Mouse (Mus musculus): ENCODE measurements at regions not wholly inside any gene's neighbourhood (a gene's known extent, or its start where the extent isn't known, plus 50 kb on each side); places are given as distances from the start of the nearest gene placed in this dataset.

DNA sequence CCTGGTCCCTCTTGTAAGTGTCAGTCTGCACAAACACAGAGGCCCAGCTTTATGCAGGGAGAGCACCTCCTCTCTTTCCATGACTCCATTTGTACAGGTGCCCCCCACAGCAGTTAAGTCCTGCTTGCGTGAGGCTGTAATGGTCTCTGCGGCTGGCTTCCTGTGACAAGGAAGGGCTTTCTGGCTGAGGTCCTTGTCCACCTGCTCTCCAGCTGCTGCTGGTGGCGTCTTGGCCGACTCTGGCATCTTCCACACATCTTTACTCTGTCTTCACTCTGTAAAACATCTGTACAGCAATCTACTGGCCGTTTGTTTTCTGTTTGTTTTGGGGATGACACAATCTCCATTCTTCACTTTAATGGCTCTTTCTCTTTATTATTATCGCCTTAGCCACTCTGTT lies 60.8 kb downstream of the Rpusd4 start:
- DNase-seq: no peak

DNA sequence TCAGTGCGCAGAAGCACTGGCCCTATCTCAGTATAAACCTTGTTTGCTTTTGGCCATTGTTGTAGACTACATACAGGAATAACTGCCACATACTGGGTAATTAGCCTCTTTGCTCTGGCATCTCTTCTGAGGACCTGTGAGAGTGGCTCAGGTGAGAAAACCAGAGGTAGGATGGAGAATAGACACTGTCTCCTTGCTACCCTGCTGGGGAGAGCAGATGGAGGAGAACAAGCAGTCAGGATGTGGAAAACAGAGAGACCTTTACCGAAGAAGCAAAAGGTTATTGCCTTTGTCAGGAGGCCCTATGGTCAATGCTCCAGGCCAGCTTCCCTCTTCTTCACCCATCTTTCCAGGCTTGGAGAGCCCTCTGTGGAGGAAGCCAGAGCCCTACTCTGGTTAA lies 62.7 kb downstream of the Rpusd4 start:
- no peak for DNase-seq

DNA sequence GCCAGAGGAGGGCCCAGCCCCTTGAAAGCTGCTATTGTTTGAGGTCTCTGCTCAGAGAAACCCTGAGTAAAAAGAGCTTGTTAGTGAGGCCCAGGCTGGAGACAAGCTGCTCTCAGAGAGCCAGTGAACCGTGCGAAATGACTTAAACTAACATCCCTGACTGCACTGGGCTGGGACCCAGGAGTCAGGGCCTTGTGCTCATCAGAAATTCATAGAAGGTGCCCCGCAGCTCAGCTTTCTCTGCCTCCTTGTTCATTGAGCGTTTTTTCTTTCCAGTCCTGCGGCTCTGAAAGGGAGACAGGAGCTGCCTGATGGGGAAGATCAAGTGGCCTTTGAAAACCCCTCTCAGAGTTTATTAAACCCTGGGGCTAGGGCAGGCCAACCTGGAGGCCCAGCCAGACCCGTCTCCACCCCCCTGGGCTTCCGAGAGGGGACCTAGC lies 63.6 kb downstream of the Rpusd4 start:
- DNase-seq: peak; percentile 59

DNA sequence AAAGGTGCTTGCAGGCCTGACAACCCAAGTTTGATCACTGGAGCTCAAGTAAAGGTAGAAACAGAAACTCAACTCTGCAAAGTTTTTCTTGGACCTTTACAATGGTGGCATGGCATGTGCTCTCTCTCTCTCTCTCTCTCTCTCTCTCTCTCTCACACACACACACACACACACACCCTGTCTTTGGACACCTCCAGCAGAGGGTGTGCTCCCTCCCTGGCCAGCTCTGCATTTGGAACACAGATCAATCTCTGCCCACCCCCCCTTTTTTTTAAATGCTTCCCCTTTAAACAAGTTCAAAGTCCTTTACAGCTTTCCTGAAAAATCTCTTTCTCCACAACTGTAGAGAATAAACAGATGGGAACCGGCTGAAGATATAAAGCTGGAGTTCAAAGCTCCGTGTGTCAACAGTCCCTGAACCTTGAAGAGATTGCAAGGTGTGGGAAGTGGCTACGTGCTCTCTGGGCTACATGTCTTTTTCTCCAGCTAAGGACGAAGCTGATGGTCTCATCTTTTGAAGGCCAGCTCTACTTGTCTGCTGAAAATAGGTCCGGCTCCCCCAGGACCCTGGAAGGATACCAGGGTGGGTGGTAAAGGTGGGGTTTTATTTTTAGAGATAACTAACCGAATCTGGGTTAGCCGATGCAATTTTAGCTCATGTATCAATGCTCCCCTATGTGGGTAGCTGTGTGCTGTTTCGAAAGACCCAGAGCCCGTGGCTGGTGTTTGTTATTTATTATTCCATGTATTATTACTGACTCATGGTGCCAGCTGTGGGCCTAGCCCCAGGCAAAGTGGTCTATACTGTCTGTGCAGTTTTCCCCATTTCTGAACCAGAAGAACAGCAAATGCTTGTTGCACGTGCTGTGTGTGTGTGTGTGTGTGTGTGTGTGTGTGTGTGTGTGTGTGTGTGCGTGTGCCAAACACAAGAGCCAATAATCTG lies 65.3 kb downstream of the Rpusd4 start:
- DNase-seq: no peak

DNA sequence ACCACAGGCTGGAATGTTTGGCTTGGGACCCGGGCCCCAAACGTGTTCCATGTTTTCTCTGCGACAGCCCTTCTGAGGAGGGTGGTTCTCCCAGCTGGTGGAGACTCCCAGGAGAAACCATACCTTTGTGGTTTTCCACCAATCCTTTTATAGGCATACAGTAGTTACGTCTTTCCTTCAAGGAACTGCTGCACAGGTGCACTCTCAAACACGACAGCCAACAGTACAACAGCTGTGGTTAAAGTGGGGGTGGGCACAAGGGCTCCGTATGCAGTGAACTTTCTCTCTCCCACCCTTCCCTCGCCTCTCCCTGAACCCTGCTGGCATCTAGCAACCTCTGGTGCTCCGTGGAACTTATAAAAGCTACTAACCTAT lies 66.0 kb downstream of the Rpusd4 start:
- no peak for DNase-seq

DNA sequence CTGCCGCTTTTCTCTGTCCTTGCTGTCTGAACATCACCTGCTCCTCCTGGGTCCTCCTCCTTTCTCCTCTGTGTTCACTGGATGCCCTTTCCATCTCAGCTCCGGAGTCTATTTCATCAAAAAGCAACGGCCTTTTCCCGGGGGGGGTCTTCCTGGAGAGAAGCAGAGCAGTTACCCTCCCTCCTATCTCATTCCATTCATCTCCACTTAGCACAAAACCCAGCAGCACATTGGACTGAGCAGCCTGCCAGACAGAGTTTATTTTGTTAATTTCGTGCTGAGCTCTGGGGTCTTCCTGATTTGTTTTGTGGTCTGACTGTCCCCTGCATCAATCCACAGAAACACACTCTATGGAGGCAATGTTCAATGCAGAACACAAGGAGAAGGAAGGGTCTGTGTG lies 66.9 kb downstream of the Rpusd4 start:
- no peak for DNase-seq

DNA sequence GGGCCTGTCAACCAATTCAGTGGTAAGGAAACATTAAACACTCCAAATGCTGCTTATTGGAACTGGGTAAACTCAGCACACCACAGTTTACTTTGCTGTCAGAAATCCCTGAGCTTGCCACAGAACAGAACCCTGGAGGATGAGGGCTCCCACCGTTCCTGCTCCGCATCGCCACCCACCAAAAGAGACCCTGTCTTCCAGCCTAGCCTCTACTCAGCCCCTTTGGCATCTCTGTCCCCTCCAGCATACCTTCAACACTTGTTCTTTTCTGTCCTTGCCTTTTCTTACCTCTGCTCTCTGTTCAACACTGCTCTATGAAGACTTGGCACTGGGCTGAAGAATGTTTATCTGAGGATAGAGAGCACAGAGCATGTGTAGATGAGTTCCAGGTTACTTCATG lies 67.5 kb downstream of the Rpusd4 start:
- DNase-seq: no peak

DNA sequence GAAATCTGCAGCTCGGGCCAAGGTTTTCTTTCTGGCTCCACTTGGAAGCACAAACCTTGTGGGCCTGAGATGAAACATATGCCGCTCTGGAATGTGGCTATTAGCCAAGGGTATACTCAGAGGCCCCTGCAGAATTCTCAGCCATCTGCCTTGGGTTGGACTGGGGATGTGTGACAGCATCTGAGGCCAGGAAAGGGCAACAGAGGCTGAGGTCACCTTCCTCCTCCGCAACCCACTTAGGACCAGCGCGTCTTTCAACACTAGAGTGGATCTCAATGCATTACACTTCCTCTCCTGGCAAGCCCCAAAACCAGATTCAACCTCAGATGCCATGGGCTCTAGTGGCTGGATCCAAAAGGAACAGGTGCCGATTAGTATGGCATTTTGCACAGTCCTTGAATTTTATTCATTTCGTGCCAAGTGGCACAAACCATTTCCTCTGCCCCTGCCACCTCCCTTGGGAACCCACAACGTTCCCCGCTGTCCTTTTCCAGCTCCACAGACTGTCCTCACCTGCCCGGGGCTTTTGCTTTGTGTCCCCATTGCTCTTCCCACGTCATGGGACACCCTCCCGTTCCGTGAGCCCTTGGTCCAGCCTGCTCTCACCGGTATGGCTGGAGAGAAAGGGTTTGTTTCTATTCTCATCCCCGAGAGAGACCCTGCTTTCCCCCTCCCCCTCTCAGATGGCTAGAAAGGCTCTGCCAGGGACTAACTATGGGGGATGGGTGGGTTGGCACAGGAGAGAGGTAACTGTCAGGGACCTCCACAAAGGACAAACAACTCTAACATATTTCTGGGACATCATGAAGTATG lies 68.4 kb downstream of the Rpusd4 start:
- DNase-seq: no peak

DNA sequence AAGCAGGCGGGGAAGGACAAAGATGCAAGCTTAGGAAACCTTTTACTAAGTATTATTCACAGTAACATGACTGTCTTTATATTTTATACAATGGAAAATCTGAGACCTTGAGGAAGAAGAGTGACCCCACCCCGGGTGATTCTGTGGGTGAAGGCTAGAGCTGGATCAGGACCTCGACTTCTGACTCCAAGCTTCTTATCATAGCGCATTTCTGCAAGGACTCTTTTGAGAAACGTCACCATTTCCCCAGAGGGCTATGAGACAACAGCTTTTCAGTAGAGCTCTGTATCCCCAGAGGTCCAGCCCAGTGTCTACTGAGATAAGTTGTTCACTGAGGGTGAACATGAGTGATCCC lies 69.0 kb downstream of the Rpusd4 start:
- no peak for DNase-seq

DNA sequence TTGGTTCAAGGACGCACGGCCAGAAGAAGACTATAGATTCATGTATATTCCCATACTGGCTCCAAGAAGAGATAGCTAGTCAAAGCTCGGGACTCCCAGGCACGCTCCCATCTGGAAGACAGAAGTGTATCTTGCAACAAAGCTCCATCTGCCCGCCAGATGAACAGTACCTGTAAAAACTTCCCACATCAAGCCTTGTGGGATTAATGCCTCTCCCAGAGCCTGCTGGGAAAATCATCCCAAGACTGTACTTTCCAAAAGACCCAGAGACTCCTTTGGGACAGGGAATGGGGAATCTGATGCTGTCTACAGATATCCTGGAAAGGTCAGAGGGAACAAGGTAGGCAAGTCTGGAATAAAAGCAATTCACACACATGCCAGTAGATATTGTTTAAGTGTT lies 71.2 kb downstream of the Rpusd4 start:
- no peak for DNase-seq

DNA sequence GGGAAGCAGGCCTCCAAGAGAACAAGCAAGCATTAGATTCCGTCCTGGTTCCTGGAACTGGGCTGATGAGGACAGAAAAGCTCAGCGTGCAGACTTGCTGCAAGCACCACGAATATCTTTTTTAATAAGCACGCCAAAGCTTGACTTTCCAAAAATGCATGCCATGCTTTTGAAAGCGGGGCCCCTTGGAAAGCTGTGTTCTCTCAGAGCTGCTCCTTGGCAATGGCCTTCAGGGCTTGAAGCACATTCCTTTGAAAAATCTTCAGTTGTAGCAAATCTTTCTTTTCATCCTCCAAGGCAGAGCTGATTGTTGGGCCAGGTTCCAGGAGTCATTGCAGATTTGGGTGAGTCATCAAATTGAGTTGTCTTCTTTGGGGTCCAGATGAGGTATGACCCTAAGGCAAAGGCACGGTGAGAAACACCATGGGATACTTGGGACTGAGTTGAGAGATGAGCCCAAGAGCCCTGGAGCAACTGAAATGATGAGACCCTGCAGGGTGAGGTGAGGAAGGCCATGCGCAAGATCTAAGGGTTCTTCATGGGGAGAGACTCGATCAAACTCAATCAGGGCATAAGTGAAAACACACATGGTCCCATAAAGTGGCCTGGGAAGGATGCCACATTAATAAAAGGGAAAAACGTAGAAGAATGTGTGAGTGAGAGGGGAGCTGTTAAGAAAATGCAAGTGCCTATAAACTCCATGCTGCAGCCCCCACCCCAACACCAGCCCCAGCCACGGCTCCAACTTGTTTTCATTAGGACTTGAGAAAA lies 72.0 kb downstream of the Rpusd4 start:
- DNase-seq: no peak

DNA sequence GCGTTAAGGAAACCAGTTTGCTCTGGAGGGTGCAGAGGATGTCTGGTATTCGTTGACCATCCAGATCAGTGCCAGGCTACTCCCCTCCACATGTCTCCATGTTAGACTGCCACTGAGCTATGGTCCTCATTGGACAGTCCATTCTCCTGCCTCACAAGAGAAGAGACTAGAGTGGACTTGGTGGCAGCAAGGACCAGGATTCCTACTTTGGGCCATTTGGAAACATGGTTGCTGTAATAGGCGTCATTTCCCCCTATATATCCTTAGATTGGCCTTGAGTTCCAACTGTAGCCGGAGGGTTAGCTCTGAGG lies 72.6 kb downstream of the Rpusd4 start:
- no peak for DNase-seq

DNA sequence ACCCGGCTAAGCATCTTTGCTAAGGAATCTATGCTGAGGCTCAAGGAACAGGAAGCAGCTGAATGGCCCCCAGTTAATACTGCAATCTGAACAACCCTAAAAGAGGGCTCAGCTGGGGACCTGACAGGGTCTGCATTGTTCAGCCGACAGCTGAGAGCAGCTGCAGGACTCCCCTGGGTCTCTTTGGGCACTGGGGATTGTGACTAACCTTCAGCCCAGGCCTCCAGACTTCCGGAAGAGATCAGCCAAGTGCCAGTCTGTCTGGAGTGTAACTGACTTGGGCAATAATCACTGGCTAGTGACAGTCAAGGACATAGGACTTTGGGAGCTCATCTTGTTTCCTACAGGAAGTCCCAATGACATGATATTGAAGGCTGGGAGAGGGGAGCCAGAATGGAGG lies 73.1 kb downstream of the Rpusd4 start:
- DNase-seq: no peak

DNA sequence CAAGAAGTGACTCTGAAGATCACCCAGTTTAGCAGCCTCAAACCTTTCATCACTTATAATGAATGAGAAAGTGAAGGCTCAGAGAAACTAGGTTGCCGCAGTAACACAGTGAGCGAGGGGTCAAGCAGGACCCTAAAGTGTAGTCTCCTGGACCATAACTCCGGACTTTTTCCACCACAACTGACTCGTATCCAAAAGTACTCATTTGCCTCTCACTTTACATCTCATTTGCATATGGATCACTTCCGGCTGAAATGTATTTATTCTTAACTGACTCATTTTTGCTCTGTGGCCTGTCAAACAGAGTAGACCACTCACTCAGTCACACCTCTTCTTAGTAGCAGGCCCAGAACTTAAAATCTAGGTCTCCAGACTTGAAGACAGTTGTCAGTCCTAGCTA lies 73.7 kb downstream of the Rpusd4 start:
- no peak for DNase-seq

DNA sequence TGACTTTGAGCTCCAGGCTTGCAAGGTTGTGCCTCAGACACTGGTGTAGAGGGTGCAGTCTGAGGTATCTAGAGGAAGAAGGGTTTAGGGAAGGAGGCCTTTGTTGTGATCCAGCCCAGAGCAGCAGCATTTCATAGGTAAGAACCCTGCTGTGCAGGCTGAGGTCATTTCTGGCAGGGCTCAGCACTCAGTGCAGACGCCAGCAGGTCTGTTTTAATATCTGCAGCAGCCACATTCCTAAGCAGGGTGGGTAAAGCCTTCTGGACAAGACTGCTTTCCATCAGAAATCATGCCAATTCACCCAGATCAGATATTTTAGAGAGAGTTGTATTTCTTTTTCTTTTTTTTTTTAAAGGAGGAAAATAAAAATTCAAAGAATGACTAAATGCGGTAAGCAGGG lies 74.8 kb downstream of the Rpusd4 start:
- DNase-seq: no peak

DNA sequence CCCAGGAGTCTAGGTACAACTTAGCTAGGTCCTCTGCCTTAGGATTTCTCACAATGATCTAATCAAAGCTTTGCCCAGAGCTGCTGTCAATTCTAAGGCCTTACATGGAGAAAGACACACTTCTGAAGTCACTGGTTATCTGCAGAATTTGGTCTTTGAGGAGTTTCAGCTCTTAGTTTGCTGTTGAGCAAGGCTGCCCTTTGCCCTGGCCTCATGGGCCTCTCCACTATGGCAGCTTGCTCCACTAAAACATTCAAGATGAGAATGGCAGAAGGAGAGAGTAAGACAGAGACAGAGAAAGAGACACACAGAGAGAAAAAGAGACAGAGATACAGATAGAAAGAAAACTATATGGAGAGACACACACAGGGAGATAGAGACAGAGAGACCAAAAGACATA lies 75.7 kb downstream of the Rpusd4 start:
- DNase-seq: no peak

DNA sequence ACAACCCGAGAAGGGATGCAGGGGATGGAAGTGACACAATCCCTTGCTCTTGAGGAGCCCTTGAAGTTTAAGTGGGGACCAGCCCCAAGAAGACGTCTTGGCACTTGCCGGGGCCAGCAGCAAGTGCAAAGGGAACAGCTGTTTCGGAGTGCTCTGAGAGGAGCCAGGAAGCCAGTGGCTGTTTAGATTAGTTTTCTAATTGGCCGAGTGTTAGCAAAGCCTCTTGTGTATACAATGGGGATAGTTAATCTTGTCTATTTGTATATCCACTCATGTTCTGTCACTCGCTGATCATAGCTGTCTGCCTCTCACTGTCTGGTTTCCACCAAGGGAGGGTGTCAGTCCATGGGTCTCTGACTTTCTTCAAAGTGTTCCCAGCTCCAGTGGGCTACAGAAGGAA lies 76.6 kb upstream of the Cdon start:
- DNase-seq: no peak

DNA sequence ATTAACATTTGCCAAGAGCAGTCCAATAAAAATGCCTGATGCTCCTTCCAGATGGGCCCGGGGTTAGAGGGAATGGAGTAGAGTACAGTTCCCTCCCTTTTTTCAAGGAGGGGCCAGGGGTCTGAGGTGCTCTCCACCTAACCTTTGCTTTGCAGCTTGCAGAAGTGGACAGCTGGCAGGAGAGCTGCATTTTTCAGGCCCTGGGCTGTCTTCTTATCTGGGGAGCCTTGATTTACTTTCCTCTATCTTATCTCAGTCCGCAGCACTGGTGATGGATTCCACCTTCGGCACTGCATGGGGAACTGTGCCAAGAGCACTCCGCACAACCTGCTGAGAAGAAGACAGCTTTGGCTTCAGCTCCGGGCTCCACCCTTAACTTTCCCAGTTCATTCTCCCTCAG lies 74.5 kb upstream of the Cdon start:
- no peak for DNase-seq

DNA sequence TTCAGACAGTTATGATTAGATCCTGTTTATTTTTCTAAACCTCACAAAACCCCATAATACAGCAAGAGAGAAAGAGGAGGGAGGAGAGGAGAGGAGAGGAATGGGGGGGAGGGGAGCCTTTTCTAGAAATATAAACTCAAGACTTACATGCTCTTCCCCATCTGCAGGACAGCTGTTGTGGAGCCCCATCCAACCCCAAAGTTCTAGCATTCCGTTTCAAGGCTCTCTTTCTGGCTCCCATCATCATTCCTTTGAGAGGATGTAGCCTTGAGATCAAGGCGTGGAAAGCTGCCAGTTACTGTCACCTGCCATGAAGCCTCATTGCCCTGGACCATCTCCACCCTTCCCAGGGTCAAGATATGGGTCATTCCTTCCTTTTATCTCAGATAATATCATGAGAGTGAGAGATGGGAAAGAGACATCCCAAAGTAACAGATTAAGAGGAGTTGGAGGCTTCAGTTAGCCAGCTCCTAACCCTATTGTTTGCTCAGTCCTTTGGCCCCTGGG lies 70.8 kb upstream of the Cdon start:
- DNase-seq: no peak

DNA sequence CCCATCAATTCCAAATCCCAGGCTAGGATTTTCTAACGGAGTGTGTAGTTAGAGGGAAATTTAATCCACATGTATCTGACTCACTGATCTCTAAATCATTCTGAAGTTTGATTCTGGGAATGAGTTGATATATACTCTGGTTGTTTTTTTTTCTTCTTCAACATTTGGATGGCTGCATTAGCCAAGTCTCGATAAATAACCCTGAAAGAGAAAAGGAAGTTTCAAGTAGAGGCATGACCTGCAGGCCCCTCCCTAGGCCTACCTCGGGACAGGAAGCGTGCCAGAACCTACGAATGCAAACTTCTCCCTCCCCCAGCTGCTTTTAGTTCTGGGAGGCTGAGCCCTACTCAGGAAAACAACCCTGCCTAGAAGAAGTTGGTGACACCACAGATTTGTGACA lies 69.4 kb upstream of the Cdon start:
- DNase-seq: no peak

DNA sequence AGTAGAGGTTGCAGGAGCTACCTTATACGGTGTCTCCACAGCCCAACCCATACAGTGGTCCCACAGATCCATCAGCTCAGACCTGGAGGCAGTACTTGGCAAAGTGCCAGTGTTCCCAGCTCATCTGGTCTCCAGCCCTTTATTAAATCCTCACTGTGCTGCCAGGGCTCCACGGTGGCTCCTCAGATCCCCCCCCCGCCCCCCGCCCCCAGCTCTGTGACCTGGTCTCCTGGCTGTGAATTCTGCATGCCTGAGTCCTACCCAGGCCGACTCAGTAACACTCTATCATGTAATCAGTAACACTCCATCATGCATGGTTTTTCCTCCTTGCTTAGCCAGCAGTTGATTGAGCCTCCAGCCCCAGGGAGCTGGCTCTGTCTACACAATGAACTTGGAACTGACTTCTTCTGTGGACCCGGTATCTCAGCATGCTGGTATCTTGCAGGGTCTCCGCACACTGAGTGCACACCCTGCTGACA lies 66.2 kb upstream of the Cdon start:
- no peak for DNase-seq

DNA sequence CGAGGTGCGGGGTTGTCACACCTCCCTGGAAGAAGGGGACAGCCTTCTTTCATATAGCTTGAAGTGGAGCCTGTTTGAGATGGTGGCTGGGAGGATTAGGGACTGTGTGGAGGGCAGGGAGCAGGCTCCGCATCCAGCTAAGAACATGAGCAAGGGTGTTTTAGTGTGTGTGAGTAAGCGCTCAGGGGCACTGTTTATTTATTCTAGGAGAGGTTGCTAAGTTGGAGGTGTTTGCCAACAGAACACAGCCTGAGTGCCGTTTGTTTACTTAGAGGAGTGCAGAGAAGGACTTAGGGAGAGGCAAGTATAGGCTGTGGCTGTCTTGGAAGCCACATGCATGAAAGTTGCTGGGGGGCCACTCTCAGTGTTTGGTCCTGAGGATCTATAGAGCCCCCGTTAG lies 61.2 kb upstream of the Cdon start:
- DNase-seq: no peak
